Mouse (Mus musculus): ENCODE measurements at regions not wholly inside any gene's neighbourhood (a gene's known extent, or its start where the extent isn't known, plus 50 kb on each side); places are given as distances from the start of the nearest gene placed in this dataset.

DNA sequence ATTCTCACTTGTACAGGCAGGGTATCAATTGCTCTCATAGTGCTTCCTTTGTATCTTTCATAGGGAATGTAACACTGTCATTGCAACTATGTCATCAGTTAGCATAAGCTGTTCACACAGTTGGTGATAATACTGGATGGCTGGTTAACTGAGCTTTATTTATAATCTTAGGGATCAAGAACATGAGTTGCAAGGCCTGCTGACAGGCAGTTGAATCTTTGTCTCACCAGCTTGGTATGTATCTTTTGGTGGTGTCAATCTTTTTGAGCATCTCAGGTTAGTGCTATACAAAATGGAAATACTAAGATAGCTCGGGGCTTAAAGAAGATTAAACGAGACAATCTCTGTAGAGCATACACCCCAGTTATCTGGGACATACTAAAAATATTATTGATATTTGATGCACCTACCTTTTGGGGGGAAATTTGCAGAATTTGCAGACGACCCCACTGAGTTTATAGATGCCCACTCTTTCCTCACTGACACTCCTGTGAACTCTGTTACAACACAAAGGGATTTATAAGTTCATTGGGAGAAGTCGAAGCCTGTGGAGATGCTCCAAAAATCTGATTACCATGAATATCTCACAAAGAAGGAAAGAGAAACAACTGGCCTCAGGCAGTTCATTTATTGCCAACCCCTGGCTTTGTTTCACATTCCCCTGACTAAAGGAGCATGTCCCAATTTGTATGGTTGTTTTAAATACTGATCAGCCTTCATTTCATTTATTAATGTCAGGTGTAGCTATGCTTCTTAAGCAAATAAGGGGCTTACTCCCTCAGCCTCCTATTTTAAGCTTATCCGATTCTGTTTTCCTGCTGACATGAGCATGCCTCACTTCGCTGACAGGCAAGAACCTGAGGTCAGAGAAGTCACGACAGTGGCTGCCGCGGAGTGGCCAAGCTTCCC, 193.5 kb downstream of the Fndc1 start:
- DNase-seq (ENCODE audit: low spot score): no peak
- intact Hi-C loops (cut with DNase I): no loop called here

- peak; percentile 13 for DNase-seq (ENCODE audit: low spot score)
- intact Hi-C loops (cut with DNase I): no loop called here
Observed at GRCm38 (mm10) chr17:7625746-7626145, 201.4 kb downstream of the Fndc1 start.

DNA sequence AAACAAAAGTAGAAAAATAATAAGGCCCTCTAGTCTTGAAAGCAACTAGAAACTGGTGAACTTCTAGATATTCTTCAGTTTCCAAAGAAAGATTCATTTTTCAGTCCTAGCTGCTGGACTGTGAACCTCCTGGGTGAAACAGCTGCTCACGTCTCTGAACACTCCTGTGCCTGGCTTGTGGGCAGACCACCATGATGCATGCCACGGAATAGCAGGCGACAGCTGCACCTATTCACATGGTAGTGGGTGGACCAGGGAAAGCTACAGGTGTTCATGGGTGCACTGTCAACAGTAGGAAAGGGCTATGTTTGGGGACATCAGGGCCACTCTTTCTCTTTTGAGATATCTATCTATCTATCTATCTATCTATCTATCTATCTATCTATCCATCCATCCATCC, 203.7 kb downstream of the Fndc1 start:
- intact Hi-C loops (cut with DNase I): no loop called here
- DNase-seq (ENCODE audit: low spot score): no peak

GRCm38 (mm10) chr17:7621262-7621661, 205.8 kb downstream of the Fndc1 start:
- intact Hi-C loops (cut with DNase I): no loop called here

DNA sequence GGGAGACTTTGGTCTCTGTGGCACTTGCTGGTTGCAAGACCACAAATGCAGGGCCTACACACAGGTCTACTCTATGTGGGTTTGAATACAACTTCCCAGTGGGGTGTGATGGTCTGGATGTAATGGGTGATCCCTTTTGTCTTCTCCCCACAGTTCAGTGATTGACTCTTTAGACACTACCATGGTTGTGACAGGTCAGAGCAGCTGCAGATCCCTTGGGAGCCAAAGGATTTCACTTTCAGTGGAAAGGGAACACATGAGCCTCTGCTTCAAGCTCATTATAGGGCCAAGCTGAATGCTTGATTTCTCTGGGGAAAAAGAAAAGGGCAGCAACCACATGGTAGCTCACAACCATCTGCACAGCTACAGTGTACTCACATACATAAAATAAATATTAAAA, 206.9 kb downstream of the Fndc1 start:
- DNase-seq (ENCODE audit: low spot score): no peak
- intact Hi-C loops (cut with DNase I): no loop called here

More at GRCm38 (mm10) chr17:7621262-7621661, 205.8 kb downstream of the Fndc1 start:
- DNase-seq (ENCODE audit: low spot score): peak; percentile 40

GRCm38 (mm10) chr17:7619641-7620040, 207.5 kb downstream of the Fndc1 start:
- intact Hi-C loops (cut with DNase I): no loop called here
- no peak for DNase-seq (ENCODE audit: low spot score)

GRCm38 (mm10) chr17:7608046-7608445, 219.1 kb downstream of the Fndc1 start:
- DNase-seq (ENCODE audit: low spot score): no peak
- intact Hi-C loops (cut with DNase I): no loop called here

DNA sequence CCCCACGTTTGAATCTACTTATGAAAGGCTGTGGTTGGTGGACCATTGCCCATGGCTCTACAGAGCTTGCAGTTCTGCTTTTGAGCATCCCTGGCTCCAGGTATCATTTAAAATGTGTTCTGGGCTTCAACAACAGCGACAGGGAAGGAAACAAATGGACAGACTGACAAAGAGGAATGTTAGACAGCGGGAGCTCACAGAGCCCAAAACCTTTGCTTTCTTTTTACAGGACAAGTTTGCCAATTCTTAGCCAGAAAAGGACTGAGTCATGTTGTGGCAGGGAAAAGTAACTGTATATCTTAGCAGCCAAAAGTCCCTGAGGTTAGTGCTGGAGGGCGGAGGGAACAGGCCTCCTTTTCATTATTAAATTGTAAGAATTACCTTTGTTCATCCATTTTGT, 219.7 kb downstream of the Fndc1 start:
- intact Hi-C loops (cut with DNase I): no loop called here
- DNase-seq (ENCODE audit: low spot score): no peak

DNA sequence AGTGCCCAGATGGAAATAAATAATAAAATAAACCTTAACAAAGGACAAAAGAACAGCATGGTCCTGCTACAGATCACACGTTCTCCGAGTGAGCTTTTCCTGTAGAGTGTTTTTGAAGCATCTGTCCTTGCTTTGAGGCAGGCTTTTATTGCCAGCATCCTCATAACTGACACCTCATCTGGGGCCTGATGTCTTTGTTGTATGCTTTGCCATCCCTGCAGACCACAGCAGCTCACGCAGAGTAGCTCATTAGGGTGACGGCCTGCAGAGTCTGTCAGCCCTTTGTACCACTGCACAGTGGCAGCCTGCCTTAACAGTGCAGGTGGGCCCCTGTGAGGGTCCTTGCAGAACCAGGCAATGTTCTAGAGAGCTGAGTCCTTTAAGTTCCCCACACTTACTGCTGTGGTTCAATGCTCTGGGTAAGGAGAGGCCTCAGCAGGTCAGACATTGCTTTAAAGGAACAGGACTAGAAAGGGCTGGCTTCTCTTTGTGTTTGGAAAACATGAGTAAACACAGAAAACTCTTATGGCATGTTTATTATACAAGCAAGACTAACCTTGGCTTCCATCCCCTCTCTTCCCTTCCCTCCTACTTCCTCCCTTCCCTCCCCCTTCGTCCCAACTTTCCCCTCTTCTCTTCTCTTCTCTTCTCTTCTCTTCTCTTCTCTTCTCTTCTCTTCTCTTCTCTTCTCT, 219.7 kb upstream of the Unc93a2 start:
- no peak for DNase-seq (ENCODE audit: low spot score)
- intact Hi-C loops (cut with DNase I): no loop called here

DNA sequence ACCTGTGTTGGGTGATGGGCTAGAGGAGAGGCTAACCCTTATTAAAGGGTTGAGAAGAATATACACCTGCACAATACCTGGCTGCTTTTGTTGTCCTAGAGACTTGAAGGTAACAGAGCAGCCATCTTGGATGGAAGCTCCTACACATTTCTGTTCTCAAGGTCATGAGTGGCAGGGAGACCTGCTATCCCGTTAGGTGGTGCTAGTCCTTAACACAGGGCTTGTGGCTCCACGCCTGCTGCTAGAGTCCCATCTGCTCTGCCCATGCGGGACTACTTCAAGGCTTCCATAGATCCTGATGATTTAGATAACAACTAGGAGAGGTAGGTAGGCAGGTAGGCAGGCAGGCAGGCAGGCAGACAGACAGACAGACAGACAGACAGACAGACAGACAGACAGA, 218.8 kb upstream of the Unc93a2 start:
- no peak for DNase-seq (ENCODE audit: low spot score)
- intact Hi-C loops (cut with DNase I): no loop called here

- DNase-seq (ENCODE audit: low spot score): peak; percentile 68
- intact Hi-C loops (cut with DNase I): no loop called here
Observed at GRCm38 (mm10) chr17:7600555-7600954, 215.3 kb upstream of the Unc93a2 start.

DNA sequence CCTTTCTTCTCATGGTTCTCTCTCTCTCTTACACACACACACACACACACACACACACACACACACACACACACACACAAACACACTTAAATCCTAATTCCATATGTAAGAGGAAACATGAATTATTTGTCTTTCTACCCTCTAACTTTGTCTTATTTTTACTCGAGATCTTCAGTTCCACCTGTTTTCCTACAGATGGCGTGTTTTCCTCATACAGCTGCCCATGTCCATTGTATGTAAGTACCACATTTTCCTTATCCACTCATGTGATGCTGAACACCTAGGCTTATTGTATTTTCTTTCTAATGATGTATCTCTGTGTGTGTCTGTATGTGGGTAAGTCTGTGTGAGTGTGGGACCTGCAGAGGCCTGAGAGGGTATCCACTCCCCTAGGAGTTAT, 212.2 kb upstream of the Unc93a2 start:
- intact Hi-C loops (cut with DNase I): loop anchor here (5.0 kb wide), 1 partner anchor 225 kb away; no protein-coding TSS in a partner anchor
- DNase-seq (ENCODE audit: low spot score): no peak

DNA sequence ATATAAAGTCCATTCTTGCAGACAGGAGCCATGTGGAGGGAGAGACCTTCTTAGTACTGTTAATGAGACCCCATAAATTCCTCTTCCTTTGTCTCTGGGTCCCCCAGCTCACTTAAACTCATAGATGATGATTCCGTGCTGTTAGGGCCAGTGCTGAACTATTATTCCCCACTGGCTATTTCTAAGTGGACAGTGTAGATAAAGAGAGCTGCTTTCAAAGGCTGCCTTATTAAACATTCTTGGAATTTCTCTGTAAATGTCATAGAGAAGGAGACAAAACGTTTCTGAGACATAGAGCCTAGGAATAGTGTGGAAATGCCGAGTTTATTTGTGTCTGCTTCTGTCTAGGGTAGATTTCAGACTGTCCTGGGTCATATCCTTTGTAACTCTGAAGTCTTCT, 209.5 kb upstream of the Unc93a2 start:
- DNase-seq (ENCODE audit: low spot score): no peak
- intact Hi-C loops (cut with DNase I): loop anchor here (5.0 kb wide), 1 partner anchor 228 kb away; no protein-coding TSS in a partner anchor

GRCm38 (mm10) chr17:7592491-7592890, 207.2 kb upstream of the Unc93a2 start:
- no peak for DNase-seq (ENCODE audit: low spot score)
- intact Hi-C loops (cut with DNase I): no loop called here

DNA sequence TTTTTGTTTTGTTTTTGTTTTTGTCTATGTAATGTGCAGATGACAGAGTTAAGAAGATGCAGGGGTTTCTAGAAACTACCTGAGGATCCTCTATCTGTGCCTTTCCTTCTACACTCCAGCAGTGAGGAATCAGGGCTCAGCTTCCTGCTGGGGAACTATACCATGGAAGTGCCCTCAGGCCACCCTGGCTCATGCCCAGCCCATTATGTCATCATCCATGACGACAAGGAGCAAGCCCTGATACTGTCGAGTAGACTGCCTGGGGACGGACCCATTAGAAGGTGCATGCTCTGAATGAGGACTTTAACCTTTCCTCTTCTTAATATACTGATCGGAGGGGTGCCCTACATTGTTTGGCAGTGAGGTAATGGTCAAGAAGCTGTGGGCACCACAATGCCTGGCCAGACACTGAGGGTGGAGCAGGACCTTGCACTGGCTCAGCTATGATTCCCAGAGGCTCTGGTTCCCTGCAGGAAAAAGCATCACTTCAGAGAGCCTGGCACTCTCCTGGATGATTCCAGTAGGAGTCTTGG, 197.7 kb upstream of the Unc93a2 start:
- DNase-seq (ENCODE audit: low spot score): no peak
- intact Hi-C loops (cut with DNase I): no loop called here

DNA sequence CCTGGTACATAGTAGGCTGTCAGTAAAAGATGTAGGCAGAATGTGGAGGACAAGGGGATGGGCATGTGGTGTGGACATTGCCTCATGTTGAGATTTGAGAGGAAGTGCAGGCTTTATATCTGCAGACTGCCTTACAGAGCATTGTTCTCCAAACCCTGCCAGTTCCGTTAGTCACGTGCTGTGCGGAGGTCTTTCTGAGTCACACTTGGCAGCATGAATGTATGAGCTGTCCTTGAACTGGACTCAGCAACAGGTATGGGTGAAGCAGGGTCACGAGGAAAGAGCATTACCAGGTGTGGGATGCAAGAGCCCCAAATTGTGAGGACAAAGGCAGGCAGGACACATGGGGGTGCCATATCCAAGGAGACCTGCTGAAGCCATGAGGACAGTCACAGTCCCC, 193.8 kb upstream of the Unc93a2 start:
- intact Hi-C loops (cut with DNase I): no loop called here
- no peak for DNase-seq (ENCODE audit: low spot score)

DNA sequence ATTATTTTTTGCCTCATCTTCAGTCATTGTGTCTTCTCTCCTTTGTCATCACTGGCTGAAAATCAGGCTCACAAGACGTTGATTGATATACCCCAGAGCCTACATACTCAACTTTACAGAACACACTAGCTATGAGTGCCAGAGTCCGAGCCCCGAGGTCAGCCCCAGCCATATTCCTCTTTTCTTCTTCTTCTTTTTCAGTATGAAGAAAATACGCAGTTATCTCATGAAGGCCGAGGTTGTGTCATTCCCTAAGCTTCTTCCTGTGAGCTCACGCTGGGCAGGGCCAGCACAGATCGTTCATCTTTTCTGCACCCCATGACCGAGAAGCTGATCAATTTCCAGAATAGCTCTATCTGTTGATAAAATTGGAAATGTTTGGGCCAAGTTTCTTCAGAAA, 192.7 kb upstream of the Unc93a2 start:
- intact Hi-C loops (cut with DNase I): no loop called here
- no peak for DNase-seq (ENCODE audit: low spot score)

- intact Hi-C loops (cut with DNase I): no loop called here
- peak; percentile 73 for DNase-seq (ENCODE audit: low spot score)
Observed at GRCm38 (mm10) chr17:7577227-7577626, 192.0 kb upstream of the Unc93a2 start.

GRCm38 (mm10) chr17:7571481-7571880, 186.2 kb upstream of the Unc93a2 start:
- DNase-seq (ENCODE audit: low spot score): peak; percentile 47
- intact Hi-C loops (cut with DNase I): no loop called here

- no peak for DNase-seq (ENCODE audit: low spot score)
- intact Hi-C loops (cut with DNase I): no loop called here
Observed at GRCm38 (mm10) chr17:7568482-7568881, 183.2 kb upstream of the Unc93a2 start.

GRCm38 (mm10) chr17:7565771-7566170, 180.5 kb upstream of the Unc93a2 start:
- intact Hi-C loops (cut with DNase I): no loop called here
- DNase-seq (ENCODE audit: low spot score): no peak
